Mouse (Mus musculus): Measurements from ENCODE around the gene Ruvbl2. TPM values are rescaled to one million over a fixed set of nuclear protein-coding genes. Genes with fewer than 3 reads are reported as not detected.
"Not testable (repeated sequence)": the region's sequence is repeated elsewhere in the genome, so short reads cannot be mapped to it uniquely, and the experiment has no call there.

Ruvbl2 gene
- total RNA-seq, 2 experiments from 2014 or later: 34.4 to 39.9 TPM

DNA sequence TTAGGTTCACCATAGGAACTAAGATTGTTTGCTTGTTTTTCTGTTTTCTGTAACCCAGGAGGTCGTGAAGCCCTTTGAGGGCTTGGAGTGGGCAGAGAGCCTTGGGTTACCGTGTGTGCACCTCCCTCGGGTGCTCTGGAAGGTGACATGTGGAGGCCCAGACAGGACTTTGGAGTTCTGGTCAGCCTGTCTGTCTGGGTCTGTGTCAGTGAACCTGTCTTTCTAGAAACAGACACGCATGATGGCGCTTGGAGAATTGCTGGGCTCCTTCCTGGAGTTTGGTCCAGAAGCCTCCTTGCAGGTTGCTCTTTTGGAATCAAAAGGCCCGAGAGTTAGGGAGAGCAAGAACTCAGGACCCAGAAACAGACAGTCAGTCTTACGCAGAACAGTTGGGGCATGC lies 22.5 kb upstream of the Ruvbl2 start:
- no peak for TF ChIP-seq CTCF (IDR thresholded peaks at IDR 0.05)
- intact Hi-C loops (cut with DNase I): no loop called here
- Histone ChIP-seq H3K27ac (peak overlapping the region; percentile 95), H3K4me3 (peak overlapping the region; percentile 88)
- no peak for DNase-seq (ENCODE audit: extremely low spot score in 1 of 2, low spot score in 2 of 2)

DNA sequence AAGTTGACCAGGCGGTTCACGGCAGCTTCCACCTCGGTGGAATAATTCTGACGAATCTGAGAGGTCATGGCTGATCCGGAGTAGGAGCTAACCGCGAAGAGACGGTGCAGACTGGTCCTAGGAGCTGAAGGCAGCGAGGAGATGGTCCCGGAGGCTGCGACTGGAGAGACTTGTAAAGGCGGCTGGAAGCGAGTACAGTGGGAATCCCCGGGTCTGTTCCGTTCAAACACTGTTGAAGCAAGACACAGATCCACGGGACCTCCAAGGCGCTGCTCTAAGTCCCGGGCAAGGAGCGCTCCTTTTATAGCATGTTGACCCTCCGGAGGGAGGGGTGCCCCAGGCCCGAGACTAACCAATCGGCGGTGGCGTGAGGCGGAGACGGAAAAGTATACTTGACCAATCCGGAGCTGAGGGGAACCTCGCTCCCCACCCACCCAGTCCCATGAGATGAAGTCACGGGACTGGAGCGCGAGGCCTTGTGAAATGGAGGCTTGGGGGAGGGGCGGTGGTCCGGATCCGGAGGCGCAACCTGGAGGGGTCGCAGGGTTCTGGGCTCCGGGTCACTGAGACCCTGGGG lies 21.8 kb upstream of the Ruvbl2 start, which contains the start of gene Ftl1:
Gene Ftl1 (minus strand): TSS at position 321 of the 577 bp plus-strand sequence.
- Histone ChIP-seq H3K27ac (peak within 1 kb of the TSS; percentile 95), H3K4me3 (peak within 1 kb of the TSS; percentile 88)
- peak; percentile 91 to 96 for DNase-seq (ENCODE audit: extremely low spot score in 1 of 2, low spot score in 2 of 2)
- intact Hi-C loops (cut with DNase I): not testable (repeated sequence)

DNA sequence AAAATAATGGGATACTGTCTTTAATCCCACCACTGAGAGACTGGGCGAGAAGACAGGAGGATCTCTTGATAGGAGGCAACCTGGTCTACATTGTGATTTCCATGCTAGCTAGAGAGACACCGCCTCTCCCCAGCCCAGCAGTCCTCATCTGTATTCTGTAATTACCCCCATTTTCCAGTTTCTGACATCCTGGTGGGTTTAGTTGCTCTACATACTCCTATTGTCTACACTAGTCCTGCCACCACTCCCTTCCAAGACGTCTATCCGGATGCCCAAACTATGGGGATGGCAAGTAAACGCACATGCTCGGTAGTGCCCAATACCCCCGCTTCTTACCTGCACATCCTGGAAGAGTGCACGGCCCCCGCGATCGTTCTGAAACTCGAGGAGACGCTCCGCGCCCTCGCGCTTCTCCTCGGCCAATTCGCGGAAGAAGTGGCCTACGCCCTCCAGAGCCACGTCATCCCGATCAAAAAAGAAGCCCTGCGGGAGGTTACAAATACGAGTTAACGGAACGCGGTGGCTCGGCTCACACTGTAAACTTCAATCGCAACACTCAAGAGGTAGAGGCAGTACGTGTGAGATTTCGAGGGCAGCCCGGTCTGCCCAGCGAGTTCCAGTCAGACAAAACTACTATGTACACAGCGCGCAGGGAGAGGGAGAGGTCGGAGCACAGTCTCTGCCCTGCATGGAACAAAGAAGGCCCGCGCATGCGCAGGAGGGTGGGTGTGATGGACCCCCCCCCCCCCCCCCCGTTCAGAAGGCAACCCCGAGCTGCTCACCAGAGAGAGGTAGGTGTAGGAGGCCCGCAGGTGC lies 21.1 kb upstream of the Ruvbl2 start:
- DNase-seq (ENCODE audit: extremely low spot score in 1 of 2, low spot score in 2 of 2): peak; percentile 67 to 70
- intact Hi-C loops (cut with DNase I): no loop called here

DNA sequence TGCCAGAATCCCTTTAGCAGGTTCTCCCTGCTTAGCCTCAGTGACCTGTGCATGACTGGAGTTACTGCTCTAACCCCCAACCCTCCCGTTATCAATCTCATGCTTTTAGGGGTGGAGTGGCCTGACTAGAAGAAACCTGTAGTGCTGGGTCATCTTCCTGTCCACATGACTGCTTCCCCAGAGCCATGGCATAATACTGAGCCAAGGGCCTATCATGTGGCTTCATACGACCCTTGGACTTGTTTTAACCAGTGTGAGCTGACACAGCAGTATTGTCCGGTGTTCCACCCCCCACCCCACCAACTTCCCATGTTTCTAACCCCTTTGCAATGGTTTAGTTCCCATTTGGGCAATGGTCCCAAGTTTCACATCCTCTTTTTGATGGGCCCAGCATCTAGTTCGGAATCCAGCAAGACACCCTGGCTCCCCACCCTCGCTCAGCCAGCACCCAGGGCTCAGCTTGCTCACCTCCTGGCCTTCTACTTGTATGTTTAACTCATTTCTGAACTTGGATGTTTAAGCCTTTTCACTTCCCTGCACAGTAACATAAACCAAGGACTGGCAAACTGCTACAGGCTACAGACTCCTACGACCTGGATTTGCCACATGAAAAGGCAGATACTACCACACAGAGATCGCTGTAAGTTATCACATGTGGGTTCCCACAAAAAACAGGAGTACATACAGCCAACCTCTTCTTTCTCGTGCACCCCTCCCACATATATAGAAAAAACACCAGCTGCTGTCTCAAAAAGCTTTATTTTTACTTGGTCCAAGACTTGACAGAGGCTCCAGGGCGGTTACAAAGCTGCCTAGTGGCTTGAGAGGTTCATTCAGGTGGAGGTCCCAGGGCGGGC lies 19.5 kb upstream of the Ruvbl2 start:
- Histone ChIP-seq H3K4me3 (peak overlapping the region; percentile 88), H3K27ac (peak overlapping the region; percentile 63)
- DNase-seq (ENCODE audit: extremely low spot score in 1 of 2, low spot score in 2 of 2): no peak
- no peak for TF ChIP-seq CTCF (IDR thresholded peaks at IDR 0.05)
- intact Hi-C loops (cut with DNase I): no loop called here

More for the DNA sequence above, 21.1 kb upstream of the Ruvbl2 start:
- no peak for TF ChIP-seq CTCF (IDR thresholded peaks at IDR 0.05)
- Histone ChIP-seq H3K27ac (peak overlapping the region; percentile 95), H3K4me3 (peak overlapping the region; percentile 88)

DNA sequence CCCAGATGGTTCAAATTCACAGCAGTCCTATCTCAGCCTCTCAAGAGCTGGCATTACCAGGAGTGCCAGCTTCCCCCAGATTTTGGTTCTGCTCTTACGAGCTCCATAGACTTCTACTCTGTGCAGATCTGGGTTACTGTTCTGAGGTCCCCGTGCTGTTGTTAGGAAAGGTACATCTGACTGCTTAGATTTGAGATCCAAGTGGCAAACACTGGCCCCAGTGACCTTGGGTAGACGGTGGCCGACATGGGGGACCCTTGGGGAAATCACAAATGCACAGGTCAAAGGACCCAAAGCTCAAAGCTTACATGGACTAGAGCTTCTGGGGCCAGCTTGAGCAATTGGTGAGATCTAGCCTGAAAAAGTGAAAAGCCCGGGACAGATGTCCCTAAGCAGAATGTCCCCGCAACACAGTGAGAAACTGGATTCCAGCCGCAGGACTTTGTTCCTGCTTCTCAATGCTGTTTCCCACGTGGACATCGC lies 18.9 kb upstream of the Ruvbl2 start:
- TF ChIP-seq CTCF (IDR thresholded peaks at IDR 0.05): no peak
- intact Hi-C loops (cut with DNase I): no loop called here
- Histone ChIP-seq H3K4me3 (no peak overlapping the region), H3K27ac (peak overlapping the region; percentile 63)
- DNase-seq (ENCODE audit: extremely low spot score in 1 of 2, low spot score in 2 of 2): no peak

DNA sequence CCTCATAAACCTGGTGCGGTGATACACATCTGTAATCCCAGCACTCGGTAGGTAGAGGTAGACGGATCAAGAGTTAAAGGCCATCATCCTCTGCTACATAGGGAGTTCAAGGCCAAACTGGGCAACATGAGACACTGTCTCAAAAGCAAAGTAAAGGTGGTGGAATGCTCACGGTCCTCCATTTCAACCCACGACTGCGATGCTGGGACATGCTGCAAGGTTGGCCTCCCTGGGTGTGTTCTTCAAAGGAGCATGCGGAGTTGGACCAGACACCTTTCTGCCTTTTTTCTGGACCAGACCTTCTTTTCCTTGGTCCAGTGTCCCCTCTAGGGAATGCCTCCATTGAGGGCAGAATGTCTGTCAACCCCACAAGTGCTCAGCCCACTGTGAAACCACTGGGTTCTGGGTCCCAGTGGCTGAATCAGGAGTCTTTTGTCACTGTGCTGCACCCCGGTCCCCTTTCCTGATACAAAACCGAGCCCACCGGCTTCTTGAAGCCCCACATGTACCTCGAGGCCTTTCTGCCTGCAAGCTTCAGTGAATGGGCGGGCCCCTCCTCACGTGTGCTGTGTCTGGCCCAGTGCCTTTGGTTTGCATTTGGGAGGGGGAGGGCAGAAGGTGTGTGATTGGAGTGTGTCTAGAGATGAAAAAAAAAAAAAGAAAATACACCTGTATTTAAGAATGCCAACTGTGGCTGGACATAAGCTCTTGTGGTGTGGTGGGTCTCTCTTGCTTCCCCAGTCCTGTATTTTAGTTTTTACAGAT lies 18.2 kb upstream of the Ruvbl2 start:
- Histone ChIP-seq H3K27ac (no peak overlapping the region), H3K4me3 (no peak overlapping the region)
- DNase-seq (ENCODE audit: extremely low spot score in 1 of 2, low spot score in 2 of 2): no peak
- no peak for TF ChIP-seq CTCF (IDR thresholded peaks at IDR 0.05)
- intact Hi-C loops (cut with DNase I): no loop called here

DNA sequence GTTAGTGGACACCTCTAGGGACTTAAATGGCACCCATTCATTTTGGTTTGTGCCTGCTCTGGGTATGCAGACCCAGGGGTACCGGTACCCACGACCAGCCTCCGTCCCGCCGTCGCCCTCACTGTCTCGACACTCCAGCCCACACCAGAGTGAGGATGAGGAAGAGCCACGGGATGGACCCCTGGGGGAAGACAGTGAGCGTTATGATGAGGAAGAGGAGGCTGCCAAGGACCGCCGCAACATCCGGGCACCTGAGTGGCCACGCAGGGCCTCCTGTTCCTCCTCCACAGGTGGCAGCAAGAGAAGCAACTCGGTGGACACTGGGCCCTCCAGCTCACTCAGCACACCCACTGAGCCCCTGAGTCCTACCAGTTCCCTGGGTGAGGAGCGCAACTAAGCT lies 17.1 kb upstream of the Ruvbl2 start:
- Histone ChIP-seq H3K4me3 (no peak overlapping the region), H3K27ac (no peak overlapping the region)
- intact Hi-C loops (cut with DNase I): no loop called here
- DNase-seq (ENCODE audit: extremely low spot score in 1 of 2, low spot score in 2 of 2): no peak
- no peak for TF ChIP-seq CTCF (IDR thresholded peaks at IDR 0.05)

DNA sequence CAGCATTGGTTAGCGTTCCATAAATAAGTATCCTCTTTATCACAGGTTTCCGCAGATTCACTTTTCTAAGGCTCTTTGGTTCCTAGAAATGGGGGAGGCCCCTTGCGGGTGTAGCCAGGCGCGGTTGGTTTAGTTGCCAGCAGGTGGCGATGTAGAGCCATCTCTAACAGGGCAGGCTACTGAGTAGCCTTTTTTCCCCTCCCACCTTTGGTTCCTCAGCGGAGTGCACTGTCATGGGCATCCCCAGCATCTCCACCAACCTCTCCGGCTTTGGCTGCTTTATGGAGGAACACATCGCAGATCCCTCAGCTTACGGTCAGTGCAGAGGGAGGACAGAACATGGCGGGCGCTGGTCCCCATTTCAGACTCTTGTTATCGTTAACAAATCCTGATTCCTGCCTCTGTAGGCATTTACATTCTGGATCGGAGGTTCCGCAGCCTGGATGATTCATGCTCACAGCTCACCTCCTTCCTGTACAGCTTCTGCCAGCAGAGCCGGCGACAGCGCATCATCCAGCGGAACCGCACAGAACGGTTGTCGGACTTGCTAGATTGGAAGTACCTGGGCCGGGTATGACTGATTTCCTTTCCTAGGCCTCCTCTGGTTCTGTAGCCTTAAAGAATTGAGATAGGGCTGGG lies 13.6 kb upstream of the Ruvbl2 start:
- peak; percentile 97 for TF ChIP-seq CTCF (IDR thresholded peaks at IDR 0.05)
- peak overlapping the region; percentile 96 for H3K27ac ChIP-seq
- peak; percentile 85 to 89 for DNase-seq (ENCODE audit: extremely low spot score in 1 of 2, low spot score in 2 of 2)
- peak overlapping the region; percentile 49 for H3K4me3 ChIP-seq
- intact Hi-C loops (cut with DNase I): no loop called here

DNA sequence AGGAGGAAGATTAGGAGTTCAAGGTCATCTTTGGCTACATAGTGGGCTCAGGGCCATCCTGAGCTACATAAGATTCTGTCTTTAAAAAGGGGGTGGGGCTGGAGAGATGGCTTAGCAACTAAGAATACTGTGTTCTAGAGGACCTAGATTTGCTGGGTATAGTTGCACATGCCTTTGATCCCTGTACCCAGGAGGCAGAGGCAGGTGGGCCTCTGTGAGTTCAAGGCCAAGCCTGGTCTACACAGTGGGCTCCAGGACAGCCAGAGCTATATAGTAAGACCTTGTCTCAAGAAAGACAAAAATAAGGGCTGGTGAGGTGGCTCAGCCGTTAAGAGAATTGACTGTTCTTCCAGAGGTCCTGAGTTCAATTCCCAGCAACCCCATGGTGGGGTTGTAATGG lies 12.1 kb upstream of the Ruvbl2 start:
- no peak overlapping the region for H3K27ac ChIP-seq

DNA sequence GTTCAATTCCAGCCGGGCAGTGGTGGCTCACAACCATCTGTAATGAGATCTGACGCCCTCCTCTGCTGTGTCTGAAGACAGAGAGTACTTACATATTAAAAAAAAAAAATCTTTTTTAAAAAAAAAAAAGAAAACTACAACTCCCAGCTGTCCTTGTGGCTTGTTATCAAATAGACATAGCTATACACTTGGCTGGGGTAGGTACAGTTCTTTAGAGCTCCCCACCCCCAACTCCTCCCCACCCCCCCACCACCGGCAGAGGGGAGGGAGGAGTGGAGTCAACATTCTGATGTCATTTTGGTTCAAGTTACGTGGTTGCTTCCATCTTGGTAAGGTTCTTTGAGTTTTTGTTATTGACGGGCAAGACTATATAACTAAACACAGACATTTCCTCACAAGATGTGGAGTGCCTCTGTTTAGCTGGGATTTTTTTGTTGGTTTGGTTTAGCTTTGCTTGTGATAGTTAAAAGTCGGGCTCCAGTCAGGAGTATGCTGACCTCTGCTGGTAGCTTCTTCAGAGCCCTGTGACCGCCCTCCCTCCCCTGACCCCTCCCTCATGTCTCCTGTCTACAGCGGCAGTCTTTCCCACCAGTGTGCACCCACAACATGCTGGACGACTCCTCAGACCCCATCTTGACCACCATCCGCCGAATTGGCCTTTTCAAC lies 9.6 kb upstream of the Ruvbl2 start:
- no peak overlapping the region for H3K4me3 ChIP-seq
- DNase-seq (ENCODE audit: extremely low spot score in 1 of 2, low spot score in 2 of 2): no peak
- H3K27ac ChIP-seq: no peak overlapping the region
- intact Hi-C loops (cut with DNase I): no loop called here
- TF ChIP-seq CTCF (IDR thresholded peaks at IDR 0.05): peak; percentile 50

More for the DNA sequence above, 12.1 kb upstream of the Ruvbl2 start:
- intact Hi-C loops (cut with DNase I): no loop called here
- no peak overlapping the region for H3K4me3 ChIP-seq
- DNase-seq (ENCODE audit: extremely low spot score in 1 of 2, low spot score in 2 of 2): no peak
- TF ChIP-seq CTCF (IDR thresholded peaks at IDR 0.05): no peak

Data from left cerebral cortex, adult 2 months (tissue).